Mouse (Mus musculus) 3134 (cell line): ENCODE data around the gene Sall4.
"Not testable (repeated sequence)": the region's sequence is repeated elsewhere in the genome, so short reads cannot be mapped to it uniquely, and the experiment has no call there.

Experiments
- DNase-seq: peaks from one replicate; pipeline ENCODE4 v3.0.0-alpha.2; 2011; ENCODE audit warnings: low spot score; ENCODE audit not compliant: insufficient read length; ENCODE audit errors: extremely low read depth

Gene Sall4

GRCm38 (mm10) chr2:168761141-168761540, 6.6 kb downstream of the Sall4 start:
- no peak for DNase-seq

GRCm38 (mm10) chr2:168744406-168744805, 23.3 kb downstream of the Sall4 start:
- DNase-seq, result not testable (repeated sequence)

GRCm38 (mm10) chr2:168742649-168743048, 25.1 kb downstream of the Sall4 start:
- DNase-seq, result no peak

- no peak for DNase-seq
These were observed 25.6 kb downstream of the Sall4 start, which contains the start of gene Atp9a for GRCm38 (mm10) chr2:168742059-168742627. Atp9a (minus strand) TSS chr2:168742409.

- no peak for DNase-seq
These were observed 26.3 kb downstream of the Sall4 start for GRCm38 (mm10) chr2:168741273-168742058.

- no peak for DNase-seq
These were observed 27.2 kb downstream of the Sall4 start for GRCm38 (mm10) chr2:168740496-168740895.

GRCm38 (mm10) chr2:168738854-168739253, 28.9 kb downstream of the Sall4 start:
- DNase-seq, result no peak

- no peak for DNase-seq
These were observed 29.9 kb downstream of the Sall4 start for GRCm38 (mm10) chr2:168737878-168738277.

- no peak for DNase-seq
These were observed 33.7 kb downstream of the Sall4 start for GRCm38 (mm10) chr2:168734023-168734422.

GRCm38 (mm10) chr2:168731258-168731657, 36.5 kb downstream of the Sall4 start:
- no peak for DNase-seq

GRCm38 (mm10) chr2:168729736-168730135, 38.0 kb downstream of the Sall4 start:
- no peak for DNase-seq

- DNase-seq, result no peak
These were observed 39.7 kb downstream of the Sall4 start for GRCm38 (mm10) chr2:168728045-168728444.

GRCm38 (mm10) chr2:168726007-168726406, 41.7 kb downstream of the Sall4 start:
- no peak for DNase-seq

- DNase-seq, result no peak
These were observed 46.4 kb downstream of the Sall4 start for GRCm38 (mm10) chr2:168721313-168721712.

GRCm38 (mm10) chr2:168719742-168720141, 48.0 kb downstream of the Sall4 start:
- DNase-seq, result no peak

- DNase-seq, result no peak
These were observed 49.0 kb downstream of the Sall4 start for GRCm38 (mm10) chr2:168718735-168719134.

GRCm38 (mm10) chr2:168718267-168718666, 49.5 kb downstream of the Sall4 start:
- DNase-seq, result no peak

GRCm38 (mm10) chr2:168712199-168713176, 55.3 kb downstream of the Sall4 start:
- no peak for DNase-seq

GRCm38 (mm10) chr2:168710979-168711378, 56.8 kb downstream of the Sall4 start:
- DNase-seq, result no peak

GRCm38 (mm10) chr2:168707766-168708165, 60.0 kb downstream of the Sall4 start:
- no peak for DNase-seq

- no peak for DNase-seq
These were observed 65.5 kb downstream of the Sall4 start for GRCm38 (mm10) chr2:168702266-168702665.
